Mouse (Mus musculus): Measurements from ENCODE around the gene Zfp710.
"Not testable (repeated sequence)": the region's sequence is repeated elsewhere in the genome, so short reads cannot be mapped to it uniquely, and the experiment has no call there.

The Zfp710 gene

DNA sequence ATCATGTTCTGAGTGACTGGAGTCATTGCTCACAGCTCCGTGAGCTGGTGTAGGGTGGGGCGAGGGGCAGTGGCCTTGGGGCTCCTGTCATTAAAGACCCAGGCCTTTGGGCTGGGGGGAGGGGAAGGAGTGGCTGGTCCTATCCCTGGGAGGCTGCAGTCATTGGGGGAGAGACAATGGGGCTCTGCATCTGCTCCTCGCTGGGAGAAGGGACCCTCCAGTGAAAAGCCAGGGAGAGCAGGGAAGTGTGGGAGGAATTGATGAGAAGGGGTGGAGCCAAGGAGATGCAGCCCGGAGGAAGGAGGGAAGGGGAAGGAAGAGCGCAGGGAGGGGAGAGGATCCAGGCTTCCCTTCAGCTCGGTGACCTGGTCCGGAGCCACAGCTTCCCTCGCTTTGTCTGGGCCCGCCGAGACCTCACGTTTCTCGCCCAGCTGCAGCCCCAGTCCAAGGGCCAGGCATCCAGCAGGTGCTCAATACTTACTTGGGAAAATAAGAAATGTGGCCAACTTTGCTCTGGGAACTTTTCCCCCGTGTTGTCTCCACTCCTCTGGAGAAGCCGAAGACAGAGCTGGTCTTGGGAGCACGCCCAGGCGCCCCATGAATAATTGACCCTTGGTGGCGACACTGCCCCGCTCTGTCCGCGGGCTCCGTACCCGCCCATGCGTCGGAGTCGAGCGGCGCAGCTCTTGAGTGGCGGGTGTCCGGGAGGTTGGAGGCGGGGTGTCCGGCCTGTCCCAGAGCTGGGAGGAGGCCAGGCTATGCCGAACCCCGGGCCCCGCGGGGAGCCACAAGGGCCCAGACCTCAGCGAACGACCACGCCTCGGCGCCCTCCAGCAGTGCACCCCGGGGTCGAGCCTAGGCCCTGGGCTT is at the start of gene Zfp710:
TSS of gene Zfp710 (plus strand) at position 294 of the 870 bp plus-strand sequence.
- DNase-seq: peak; percentile 89

- no peak for DNase-seq
These were observed 49.3 kb upstream of the Zfp710 start for GRCm38 (mm10) chr7:79975316-79975715.

DNA sequence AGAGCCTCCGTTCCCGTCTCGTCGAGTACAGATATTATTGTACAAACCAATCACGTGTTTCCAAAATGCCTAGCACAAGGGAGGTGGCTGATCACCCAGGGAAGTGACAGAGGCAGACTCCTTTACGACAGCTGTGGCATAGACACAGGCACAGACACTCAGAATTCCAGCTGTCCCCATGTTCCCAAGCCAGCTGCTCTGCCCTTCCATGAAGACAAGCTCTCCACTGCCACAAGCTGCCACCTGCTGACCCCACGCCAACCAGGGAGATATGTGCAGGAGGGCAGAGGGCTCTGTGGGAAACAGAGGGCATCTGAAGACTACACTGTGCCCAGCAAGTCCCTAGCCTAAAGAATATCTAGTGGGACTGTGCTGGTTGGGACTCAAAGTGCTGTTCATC is 37.9 kb upstream of the Zfp710 start:
- no peak for DNase-seq

DNA sequence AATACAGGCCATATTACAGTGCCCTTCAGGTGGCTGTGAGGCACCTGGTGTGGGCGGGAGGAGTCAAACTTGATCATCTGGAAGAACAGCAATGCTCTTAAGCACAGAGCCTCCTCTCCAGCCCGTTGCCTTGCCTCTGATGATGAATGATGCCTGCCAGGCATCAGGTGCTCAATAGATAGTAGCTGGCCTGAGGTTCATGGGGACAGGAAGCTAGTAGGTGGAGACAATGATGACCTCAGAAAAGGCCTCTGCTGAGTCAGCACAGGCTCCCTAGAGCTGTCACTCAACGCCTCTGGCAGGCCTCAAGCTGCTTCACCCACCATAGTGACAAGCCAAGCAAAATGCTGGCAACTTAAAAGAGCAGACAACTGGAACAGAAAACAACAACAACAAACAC is 36.9 kb upstream of the Zfp710 start:
- DNase-seq: peak; percentile 11

GRCm38 (mm10) chr7:79988466-79988865 is 36.1 kb upstream of the Zfp710 start:
- DNase-seq: not testable (repeated sequence)

DNA sequence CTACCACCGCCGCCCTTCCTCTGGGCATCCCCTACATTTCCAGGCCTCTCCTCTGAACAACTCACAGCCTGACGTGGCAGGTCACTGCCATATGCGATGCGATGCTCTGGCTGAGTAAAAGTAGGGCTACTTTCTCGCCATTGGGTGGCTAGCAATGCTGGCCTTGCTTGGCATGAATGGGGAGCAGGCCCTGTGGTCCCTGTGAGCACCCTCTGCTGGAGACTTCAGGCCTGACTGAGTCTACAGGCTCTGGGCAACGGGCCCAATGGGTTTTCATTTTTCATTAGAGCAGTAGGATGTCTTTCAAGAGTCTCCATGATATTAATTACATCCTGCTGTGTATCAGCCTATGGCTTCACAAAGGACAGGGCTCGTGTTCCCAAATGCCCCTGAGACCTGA is 30.1 kb upstream of the Zfp710 start:
- DNase-seq: peak; percentile 81

- no peak for DNase-seq
These were observed 26.9 kb upstream of the Zfp710 start for GRCm38 (mm10) chr7:79997761-79998160.

DNA sequence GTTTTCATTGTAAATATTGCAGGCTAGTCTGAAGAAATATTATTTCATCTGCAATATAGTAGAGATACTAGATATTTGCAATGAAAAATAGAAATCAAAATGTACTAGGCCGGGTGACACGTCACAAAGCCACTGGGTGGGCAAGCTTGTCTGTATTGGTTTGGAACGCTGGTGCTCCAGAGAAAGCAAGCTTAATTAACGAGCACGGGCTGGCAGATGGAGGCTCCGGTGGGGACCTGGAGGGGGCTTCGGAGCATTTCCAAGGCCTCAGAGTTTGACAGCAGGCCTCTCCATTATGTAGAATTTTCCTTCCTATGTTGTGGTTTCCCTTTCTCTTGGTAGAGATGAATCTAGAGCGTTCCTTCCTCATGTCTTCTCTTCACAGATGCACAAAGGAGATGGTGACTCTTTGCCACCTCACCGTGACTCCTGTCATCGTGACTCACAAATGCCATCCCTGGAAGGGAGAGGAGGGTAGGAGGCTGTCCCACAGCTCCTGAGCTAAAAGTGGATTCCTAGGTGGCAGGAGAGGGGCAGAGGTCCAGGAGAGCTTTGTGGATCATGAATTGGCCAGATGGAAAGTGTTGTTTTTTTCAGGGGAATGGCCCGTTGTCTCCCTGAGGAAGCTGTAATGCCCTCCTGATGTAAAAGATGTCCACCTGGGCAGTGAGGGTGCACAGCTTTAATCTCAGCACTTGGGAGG is 22.1 kb upstream of the Zfp710 start:
- DNase-seq: no peak

- no peak for DNase-seq
These were observed 19.6 kb upstream of the Zfp710 start for GRCm38 (mm10) chr7:80004776-80005554.

- DNase-seq: no peak
These were observed 13.9 kb upstream of the Zfp710 start for GRCm38 (mm10) chr7:80010680-80011079.

GRCm38 (mm10) chr7:80011470-80011869 is 13.1 kb upstream of the Zfp710 start:
- peak; percentile 57 for DNase-seq

- DNase-seq: no peak
These were observed 10.6 kb upstream of the Zfp710 start for GRCm38 (mm10) chr7:80013884-80014550.

- no peak for DNase-seq
These were observed 9.5 kb upstream of the Zfp710 start for GRCm38 (mm10) chr7:80014826-80015755.

DNA sequence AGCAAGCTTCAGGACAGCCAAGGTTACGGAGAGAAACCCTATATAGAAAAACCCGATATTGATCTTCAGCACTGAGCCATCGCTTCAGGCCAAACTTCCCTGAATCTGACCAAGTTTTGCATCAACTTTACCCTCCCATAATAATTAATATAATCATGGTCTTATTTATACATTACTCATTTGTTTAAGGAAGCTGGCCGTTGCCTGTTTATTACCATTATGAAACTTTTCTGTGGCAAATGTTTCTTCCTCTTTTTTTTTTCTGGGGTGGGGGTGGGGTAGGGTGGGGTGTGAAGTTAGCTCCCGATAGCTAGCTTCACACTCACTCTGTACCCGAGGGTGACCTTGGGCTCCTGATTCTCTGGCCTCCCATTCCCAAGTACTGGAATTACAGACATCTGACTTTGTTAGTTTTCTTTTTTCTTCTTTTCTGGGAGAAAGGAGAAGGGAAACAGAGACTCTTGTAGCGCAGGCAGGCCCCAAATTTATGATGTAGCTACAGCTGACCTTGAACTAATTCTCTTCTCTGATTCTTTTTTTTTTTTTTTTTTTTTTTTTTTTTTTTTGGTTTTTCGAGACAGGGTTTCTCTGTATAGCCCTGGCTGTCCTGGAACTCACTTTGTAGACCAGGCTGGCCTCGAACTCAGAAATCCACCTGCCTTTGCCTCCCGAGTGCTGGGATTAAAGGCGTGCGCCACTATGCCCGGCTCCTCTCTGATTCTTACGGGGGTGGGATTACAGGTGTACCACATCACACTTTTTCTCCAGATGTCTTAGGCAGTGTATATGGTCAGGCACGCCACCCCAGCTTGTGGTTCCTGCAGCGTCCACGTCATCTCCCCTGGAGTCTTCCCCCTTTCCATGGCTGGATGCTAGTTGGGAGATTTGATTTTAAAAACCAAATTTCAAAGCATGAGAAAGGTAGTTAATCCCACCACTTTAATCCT is 5.8 kb upstream of the Zfp710 start:
- no peak for DNase-seq

GRCm38 (mm10) chr7:80023621-80024435 is 786 bp upstream of the Zfp710 start:
- peak; percentile 73 for DNase-seq

DNA sequence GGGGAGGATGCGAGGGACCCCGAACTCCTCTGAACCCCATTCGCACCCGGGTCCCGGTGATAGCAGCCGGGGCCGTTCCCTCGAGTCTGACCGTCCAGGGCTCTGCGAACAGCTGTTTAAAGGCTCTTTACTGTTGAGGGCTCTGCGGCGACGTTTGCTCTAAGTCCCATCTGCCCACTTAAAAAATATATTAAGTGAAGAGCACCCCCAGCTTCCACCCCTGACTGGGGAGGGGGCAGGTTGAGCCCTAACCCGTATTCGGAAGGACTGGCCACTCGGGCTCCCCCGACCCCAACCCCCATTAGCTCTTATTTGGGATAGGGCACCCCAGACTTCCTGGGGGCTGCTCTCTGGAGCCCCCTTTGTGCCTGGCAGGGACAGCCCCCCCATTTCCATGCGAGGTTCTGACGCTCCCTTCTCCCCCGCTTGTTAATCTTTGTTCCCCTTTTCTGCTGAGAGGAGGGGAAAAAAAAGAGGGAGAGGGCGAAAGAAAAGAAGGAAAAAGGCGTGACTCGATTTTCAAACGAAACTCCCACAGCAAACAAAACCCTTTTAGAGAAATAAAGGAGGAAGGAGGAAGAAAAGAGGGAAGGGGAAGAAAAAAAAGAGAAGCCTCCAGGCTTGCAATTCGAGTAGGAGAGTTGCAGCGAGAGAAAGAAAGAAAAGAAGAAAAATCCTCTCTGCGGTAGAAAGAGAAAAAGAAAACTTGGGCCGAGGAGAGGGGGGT is 940 bp downstream of the Zfp710 start:
- no peak for DNase-seq

DNA sequence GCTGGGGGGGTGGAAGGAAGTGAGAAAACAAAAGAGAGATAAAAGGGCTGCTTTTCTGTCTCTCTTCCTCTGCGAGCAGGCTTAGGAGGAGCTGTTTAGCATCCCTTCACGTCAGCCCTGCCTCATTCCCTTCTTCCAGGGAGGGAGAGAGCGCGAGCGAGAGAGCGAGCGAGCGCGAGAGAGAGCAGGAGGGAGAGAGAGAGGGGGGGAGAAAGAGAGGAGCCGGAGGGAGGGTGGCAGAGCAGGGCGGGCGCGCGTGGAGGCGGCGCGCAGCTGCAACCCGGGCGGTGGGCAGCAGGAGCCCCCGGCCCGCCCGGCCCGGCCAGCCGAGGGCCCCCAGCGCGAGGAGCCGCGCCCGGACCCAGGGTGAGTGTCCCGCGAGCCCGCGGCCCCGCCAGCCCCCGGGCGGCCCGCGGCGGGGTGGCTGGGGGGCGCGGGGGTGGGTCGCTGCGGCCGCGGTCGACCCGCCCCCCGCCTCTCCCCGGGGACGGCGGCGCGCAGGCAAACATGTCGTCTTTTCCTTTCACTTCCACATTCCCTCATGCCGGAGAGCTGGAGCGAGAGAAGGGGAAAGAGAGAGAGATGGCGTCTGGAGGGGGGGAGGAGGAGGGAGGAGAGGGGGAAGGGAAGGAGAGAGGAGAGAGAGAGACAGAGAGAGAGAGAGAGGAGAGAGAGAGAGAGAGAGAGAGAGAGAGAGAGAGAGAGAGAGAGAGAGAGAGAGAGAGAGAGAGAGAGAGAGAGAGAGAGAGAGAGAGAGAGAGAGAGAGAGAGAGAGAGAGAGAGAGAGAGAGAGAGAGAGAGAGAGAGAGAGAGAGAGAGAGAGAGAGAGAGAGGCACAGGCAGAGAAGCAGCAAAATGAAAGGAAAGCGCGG is 1.7 kb downstream of the Zfp710 start:
- peak; percentile 85 for DNase-seq
